Mouse (Mus musculus) R1 (cell line): Measurements from ENCODE around the gene Olfr350.

Experiments used
- DNase-seq: peaks from one replicate; pipeline ENCODE4 v3.0.0-alpha.2; 2018; ENCODE audit warnings: low read depth, low spot score

Gene Olfr350

GRCm38 (mm10) chr2:36846010-36846409, at the start of gene Olfr350:
Gene Olfr350, plus strand, starts transcription at chr2:36846310.
- DNase-seq: no peak

DNA sequence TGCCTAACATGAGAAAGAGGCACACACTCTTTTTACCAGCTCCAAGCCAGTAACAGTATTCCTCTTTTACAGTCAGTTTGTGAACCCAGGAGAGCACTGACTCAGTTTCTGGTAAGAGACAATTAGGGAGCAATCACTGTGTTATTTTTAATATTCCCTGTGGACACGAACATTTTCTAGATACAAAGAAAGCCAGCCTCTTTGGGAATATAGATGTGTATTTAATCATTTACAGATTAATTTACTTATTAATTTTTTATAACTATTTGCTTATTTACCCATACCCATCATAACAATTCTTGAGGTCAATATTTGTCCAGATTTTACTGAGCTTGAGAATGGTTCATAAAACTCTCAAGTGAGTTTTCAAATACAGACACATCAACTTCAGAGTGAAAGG, 29.2 kb upstream of the Olfr350 start, which contains the start of gene Olfr3:
TSS of gene Olfr3 (minus strand) at position 101 of the 400 bp plus-strand sequence.
- DNase-seq: no peak

DNA sequence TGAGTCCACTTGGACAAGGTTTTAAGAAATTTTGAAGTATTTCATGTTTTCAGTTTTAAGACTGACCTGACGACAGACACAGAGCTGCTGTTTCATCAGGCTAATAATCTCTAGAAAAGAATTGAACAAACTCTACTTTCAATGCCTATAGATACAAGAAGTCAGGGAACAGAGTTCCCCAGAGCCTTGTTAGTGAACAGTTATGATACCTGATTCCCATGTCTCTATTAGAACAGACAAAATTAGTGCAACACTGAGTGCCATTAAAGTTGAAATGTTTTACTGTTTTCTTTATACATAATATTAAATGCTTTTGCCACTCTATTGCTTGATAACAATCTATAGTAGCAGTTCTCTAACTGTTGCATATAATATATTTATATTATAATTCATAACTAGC, 16.4 kb downstream of the Olfr350 start, which contains the start of gene Olfr351:
TSS of gene Olfr351 (minus strand) at position 101 of the 400 bp plus-strand sequence.
- DNase-seq: no peak

DNA sequence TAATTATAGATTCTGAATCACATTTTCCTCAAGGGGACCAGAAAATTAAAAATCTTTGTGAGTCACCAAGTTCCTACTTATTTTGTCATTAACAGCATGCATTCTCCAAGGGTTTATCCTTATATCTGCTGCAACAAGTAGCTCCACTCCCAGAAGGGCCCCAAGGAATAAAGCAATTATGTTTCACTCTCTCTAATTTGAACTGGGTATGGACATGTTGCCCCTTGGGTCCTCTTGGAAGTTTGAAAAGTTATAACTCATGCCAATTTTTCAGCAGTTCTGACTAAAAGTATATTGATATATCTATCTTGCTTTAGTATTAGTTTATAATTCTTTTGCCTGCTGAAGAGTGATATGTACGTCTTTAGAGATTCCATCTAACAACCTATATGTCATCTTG, 22.1 kb downstream of the Olfr350 start, which contains the start of gene Olfr352:
TSS of gene Olfr352 (plus strand) at position 301 of the 400 bp plus-strand sequence.
- no peak for DNase-seq

DNA sequence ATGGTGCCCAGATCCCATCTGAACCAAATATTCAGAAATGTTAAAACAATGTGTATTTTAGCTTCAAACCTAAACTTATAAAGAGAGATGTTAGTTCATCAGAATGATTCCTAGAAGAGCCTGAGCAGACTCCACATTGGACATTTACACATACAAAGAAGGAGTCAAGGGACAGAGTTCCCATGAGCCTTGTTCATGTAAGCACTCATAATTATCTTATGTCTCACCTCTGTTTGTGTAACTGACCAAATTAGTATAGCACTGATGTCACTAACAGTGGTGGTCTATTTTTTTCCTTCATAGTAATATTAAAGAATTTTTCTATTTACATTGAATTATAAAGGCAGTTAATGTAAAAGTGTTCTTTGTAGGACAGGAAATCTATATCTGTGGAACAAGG, 46.7 kb downstream of the Olfr350 start, which contains the start of gene Olfr353:
TSS of gene Olfr353 (minus strand) at position 101 of the 400 bp plus-strand sequence.
- DNase-seq: no peak

- no peak for DNase-seq
Observed at GRCm38 (mm10) chr2:36897114-36897513, 51.0 kb downstream of the Olfr350 start.
